ENCODE assay signal across 21 mouse cellular contexts in the genomic region with DNA sequence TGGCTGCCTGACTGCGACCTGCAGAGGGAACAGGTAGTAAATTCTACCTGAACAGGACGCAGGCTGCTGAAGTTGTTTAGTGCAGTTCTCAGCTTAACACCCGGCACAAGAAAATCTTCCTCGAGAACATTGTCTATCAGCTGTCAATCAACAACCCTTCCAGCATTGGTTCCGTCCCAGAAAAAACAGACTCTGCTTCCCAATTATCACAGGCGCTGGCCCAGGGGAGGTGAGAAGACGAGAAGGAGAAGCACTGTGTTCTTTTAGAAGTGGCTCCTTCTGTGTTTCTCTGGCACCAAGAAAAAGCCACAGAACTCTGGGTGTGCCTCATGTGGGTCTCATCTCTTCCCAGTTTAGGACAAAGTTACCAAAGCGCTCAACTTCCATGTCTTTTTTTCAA. TPM values are rescaled to one million over a fixed set of nuclear protein-coding genes. Genes with fewer than 3 reads are reported as not detected.
DNase-seq lines count a peak whose midpoint lies in the region; ATAC-seq and TF ChIP-seq lines count a peak whose summit lies in the region.
"Had no signal": no experiment of that assay in that cellular context is flagged by ENCODE, and none has a peak within 500 bp of the region (broad histone marks: within the 10 kb centered on the region; RNA-seq: fewer than 3 reads in every experiment).

No protein-coding gene starts in this region.

- H3K4me2 ChIP-seq in forebrain, embryonic 13.5 days: no peak overlapping the region
- no peak overlapping the region for H3K4me2 ChIP-seq in forebrain, embryonic 11.5 days (ENCODE audit: low read depth, low read length, severe bottlenecking)
- H3K4me2 ChIP-seq in heart, embryonic 12.5 days: no peak overlapping the region
- H3K4me2 ChIP-seq: embryonic facial prominence, embryonic 12.5 days; heart, embryonic 11.5 days; hindbrain, embryonic 14.5 days; intestine, embryonic 15.5 days had no signal

- WGBS in forebrain, embryonic 13.5 days: 77% methylated on average over 8 of the region's 8 CpGs
- 91% methylated on average over 8 of the region's 8 CpGs for WGBS in forebrain, embryonic 11.5 days
- WGBS in heart, embryonic 12.5 days: 70% methylated on average over 8 of the region's 8 CpGs

- H3K9me3 ChIP-seq in forebrain, embryonic 13.5 days (replicated peaks): no peaks in the 10 kb centered on the region
- H3K9me3 ChIP-seq in forebrain, embryonic 11.5 days (ENCODE audit: control insufficient read depth, low read length): no peaks in the 10 kb centered on the region
- 0 out of 2 replicates have a peak, but pooled peaks cover 3% of the 10 kb centered on the region for H3K9me3 ChIP-seq in heart, embryonic 12.5 days (replicated peaks)
- H3K9me3 ChIP-seq: embryonic facial prominence, embryonic 12.5 days; hindbrain, embryonic 10.5 days had no signal

- no peak for ATAC-seq in forebrain, embryonic 13.5 days
- ATAC-seq in forebrain, embryonic 11.5 days (replicated peaks; ENCODE audit: low FRiP score): no peak
- no peak for ATAC-seq in heart, embryonic 12.5 days (ENCODE audit: insufficient number of reproducible peaks, low FRiP score)
- ATAC-seq: activated CD4-positive, CD25-positive, alpha-beta regulatory T cell, adult 4 months; intestine, embryonic 15.5 days; Patski had no signal

- no peak overlapping the region for H3K4me3 ChIP-seq in forebrain, embryonic 13.5 days
- no peak overlapping the region for H3K4me3 ChIP-seq in forebrain, embryonic 11.5 days (ENCODE audit: low read depth, low read length)
- H3K4me3 ChIP-seq in layer of hippocampus, adult 2 months: no peak overlapping the region
- no peak overlapping the region for H3K4me3 ChIP-seq in heart, embryonic 12.5 days
- H3K4me3 ChIP-seq: embryonic facial prominence, embryonic 12.5 days; heart, adult 2 months; hindbrain, embryonic 10.5 days; intestine, embryonic 15.5 days had no signal

- no peak for TF ChIP-seq CTCF in layer of hippocampus, adult 2 months (conservative IDR thresholded peaks at IDR 0.05)

- H3K36me3 ChIP-seq in forebrain, embryonic 13.5 days (ENCODE audit: poor library complexity, severe bottlenecking): 0 out of 2 replicates have a peak, but pooled peaks cover 5% of the 10 kb centered on the region
- H3K36me3 ChIP-seq in forebrain, embryonic 11.5 days (ENCODE audit: control insufficient read depth, insufficient read depth, low read length): no peaks in the 10 kb centered on the region
- H3K36me3 ChIP-seq in heart, embryonic 12.5 days: 0 out of 2 replicates have a peak, but pooled peaks cover 2% of the 10 kb centered on the region
- H3K36me3 ChIP-seq: intestine, embryonic 15.5 days had no signal

- no peak overlapping the region for H3K9ac ChIP-seq in forebrain, embryonic 13.5 days
- H3K9ac ChIP-seq in forebrain, embryonic 11.5 days (ENCODE audit: low read length): no peak overlapping the region
- no peak overlapping the region for H3K9ac ChIP-seq in heart, embryonic 12.5 days
- H3K9ac ChIP-seq: embryonic facial prominence, embryonic 12.5 days; hindbrain, embryonic 14.5 days; intestine, embryonic 15.5 days had no signal

- peaks cover 26% of the 10 kb centered on the region for H3K4me1 ChIP-seq in forebrain, embryonic 13.5 days
- peaks cover 3% of the 10 kb centered on the region; the same call in 1 of the 2 replicates for H3K4me1 ChIP-seq in forebrain, embryonic 11.5 days (replicated peaks; ENCODE audit: control insufficient read depth, insufficient read depth, low read length)
- peaks cover 11% of the 10 kb centered on the region for H3K4me1 ChIP-seq in heart, embryonic 12.5 days (replicated peaks)

- DNase-seq in forebrain, embryonic 11.5 days (ENCODE audit: low spot score): no peak
- peak in 1 of 2 experiments; percentile 63 for DNase-seq in layer of hippocampus, adult 2 months (ENCODE audit: low spot score in 2 of 2)
- no peak for DNase-seq in layer of hippocampus, adult 8-10 months (ENCODE audit: low spot score in 2 of 2)
- peak; percentile 37 for DNase-seq in fat pad, adult 2 months (ENCODE audit: extremely low read depth, low read depth, low spot score)
- DNase-seq in left cerebral cortex, adult 9 months (ENCODE audit: low spot score in 2 of 2): no peak
- DNase-seq: adrenal gland, postnatal 36 days; cerebellum, adult 11-12 months; cerebellum, adult 9-10 months; cerebellum, postnatal 25 days; gastrocnemius, postnatal 10 days; heart, adult 2 months; kidney, adult 18-20 months had no signal

- 0 out of 2 replicates have a peak overlapping the region, but pooled peaks have one; percentile 10 for H3K27ac ChIP-seq in forebrain, embryonic 13.5 days
- H3K27ac ChIP-seq in forebrain, embryonic 11.5 days (ENCODE audit: low read depth, low read length): no peak overlapping the region
- peak overlapping the region; percentile 44; the same call in 1 of the 2 replicates for H3K27ac ChIP-seq in layer of hippocampus, adult 2 months
- no peak overlapping the region for H3K27ac ChIP-seq in heart, embryonic 12.5 days (ENCODE audit: poor library complexity, severe bottlenecking)
- H3K27ac ChIP-seq: embryonic facial prominence, embryonic 12.5 days; heart, adult 2 months; hindbrain, embryonic 10.5 days; hindbrain, embryonic 14.5 days; intestine, embryonic 15.5 days had no signal

- no peaks in the 10 kb centered on the region for H3K27me3 ChIP-seq in forebrain, embryonic 13.5 days
- H3K27me3 ChIP-seq in forebrain, embryonic 11.5 days (ENCODE audit: control insufficient read depth, insufficient read depth, low read length): no peaks in the 10 kb centered on the region
- 0 out of 2 replicates have a peak, but pooled peaks cover 3% of the 10 kb centered on the region for H3K27me3 ChIP-seq in heart, embryonic 12.5 days (replicated peaks)
- H3K27me3 ChIP-seq: embryonic facial prominence, embryonic 12.5 days; intestine, embryonic 15.5 days; Patski had no signal

RNA-seq across cellular contexts. Expression of gene Ccdc167, which starts 1.8 kb away (rescaled TPM):
- polyA plus RNA-seq in forebrain, embryonic 13.5 days (2015; fragmentation: Nextera tagmentation; extraction: Ambion mirVana): 13.0 and 14.2 TPM in 2 replicates
- 13.7 and 17.0 TPM in 2 replicates for polyA plus RNA-seq in forebrain, embryonic 11.5 days (2014; fragmentation: Nextera tagmentation; extraction: Ambion mirVana)
- total RNA-seq in layer of hippocampus, adult 2 months (2021): 10 to 100 TPM; 26.6 TPM
- 10 to 100 TPM; 17.0 to 25.2 (median 23.1) TPM for total RNA-seq in layer of hippocampus, adult 8-10 months (2022)
- 15.8 and 16.0 TPM in 2 replicates for polyA plus RNA-seq in heart, embryonic 12.5 days (2016; fragmentation: Nextera tagmentation; extraction: Ambion mirVana)

RNA-seq across cellular contexts. Expression of gene Cmtr1, which starts 58.3 kb away (rescaled TPM):
- 135 and 153 TPM in 2 replicates for polyA plus RNA-seq in forebrain, embryonic 13.5 days (2015; fragmentation: Nextera tagmentation; extraction: Ambion mirVana)
- polyA plus RNA-seq in forebrain, embryonic 11.5 days (2014; fragmentation: Nextera tagmentation; extraction: Ambion mirVana): 144 and 150 TPM in 2 replicates
- 100 to 1,000 TPM; 111 to 115 TPM for total RNA-seq in layer of hippocampus, adult 2 months (2021)
- 100 to 1,000 TPM; 108 to 142 (median 130) TPM for total RNA-seq in layer of hippocampus, adult 8-10 months (2022)
- polyA plus RNA-seq in heart, embryonic 12.5 days (2016; fragmentation: Nextera tagmentation; extraction: Ambion mirVana): 123 and 124 TPM in 2 replicates

Comparison
In these comparisons a context has a peak if more than half of its experiments do, and no peak if none do; other contexts are left out.
1. H3K27ac ChIP-seq: peak in forebrain, embryonic 13.5 days (single experiment) and layer of hippocampus, adult 2 months (single experiment); none in forebrain, embryonic 11.5 days (single experiment) and heart, embryonic 12.5 days (single experiment).